Mouse (Mus musculus) ES-Bruce4 (cell line): Measurements from ENCODE around the gene Dppa1. TPM values are rescaled to one million over a fixed set of nuclear protein-coding genes. Genes with fewer than 3 reads are reported as not detected.

Experiments used
- H3K27ac ChIP-seq: 2 replicates; pipeline ENCODE4 v1.5.1; 2012; ENCODE audit warnings: low read length, inconsistent platforms; ENCODE audit not compliant: insufficient read depth
- H3K27me3 ChIP-seq: 2 replicates; pipeline ENCODE4 v1.6.1; 2012; ENCODE audit warnings: mild to moderate bottlenecking, low read length, inconsistent platforms; ENCODE audit not compliant: control insufficient read depth, poor library complexity, insufficient read depth, severe bottlenecking
- H3K36me3 ChIP-seq: 2 replicates; pipeline ENCODE4 v1.6.1; 2012; ENCODE audit warnings: inconsistent platforms, mild to moderate bottlenecking, low read length, moderate library complexity; ENCODE audit not compliant: control insufficient read depth, poor library complexity, insufficient read depth, severe bottlenecking
- H3K4me1 ChIP-seq: one replicate; pipeline ENCODE4 v1.8.1; 2011; ENCODE audit warnings: low read length; ENCODE audit not compliant: control insufficient read depth, insufficient read depth
- H3K4me3 ChIP-seq: 2 replicates; pipeline ENCODE4 v1.5.1; 2011; ENCODE audit warnings: low read depth, mild to moderate bottlenecking, low read length
- H3K9ac ChIP-seq: 2 replicates; pipeline ENCODE4 v1.6.1; 2012; ENCODE audit warnings: low read depth, mild to moderate bottlenecking, inconsistent platforms; ENCODE audit not compliant: poor library complexity, severe bottlenecking
- H3K9me3 ChIP-seq: replicated peaks from 2 replicates; pipeline ENCODE4 v1.6.1; 2012; ENCODE audit warnings: mild to moderate bottlenecking, low read length, inconsistent platforms; ENCODE audit not compliant: control insufficient read depth, poor library complexity, insufficient read depth, severe bottlenecking
- CTCF ChIP-seq: IDR thresholded peaks from one replicate; pipeline ENCODE4 v1.8.1; 2011; ENCODE audit warnings: low read depth, low read length
- EP300 ChIP-seq: IDR thresholded peaks from 2 replicates; pipeline ENCODE4 v1.6.1; 2011; ENCODE audit warnings: low read depth, low read length; ENCODE audit not compliant: insufficient read depth
- POLR2A ChIP-seq: IDR thresholded peaks from one replicate; pipeline ENCODE4 v1.8.1; 2011; ENCODE audit warnings: low read length; ENCODE audit not compliant: insufficient read depth
- polyA plus RNA-seq: library from polyadenylated mRNA; stranded (reverse); fragments of >200 nt; gene quantifications from 2 replicates; pipeline ENCODE4 v1.2.4, GENCODE M21; 2011; ENCODE audit warnings: low read depth; ENCODE audit not compliant: missing spikeins, insufficient read depth, insufficient read length

The Dppa1 gene
- polyA plus RNA-seq, 1 experiment = not detected

DNA sequence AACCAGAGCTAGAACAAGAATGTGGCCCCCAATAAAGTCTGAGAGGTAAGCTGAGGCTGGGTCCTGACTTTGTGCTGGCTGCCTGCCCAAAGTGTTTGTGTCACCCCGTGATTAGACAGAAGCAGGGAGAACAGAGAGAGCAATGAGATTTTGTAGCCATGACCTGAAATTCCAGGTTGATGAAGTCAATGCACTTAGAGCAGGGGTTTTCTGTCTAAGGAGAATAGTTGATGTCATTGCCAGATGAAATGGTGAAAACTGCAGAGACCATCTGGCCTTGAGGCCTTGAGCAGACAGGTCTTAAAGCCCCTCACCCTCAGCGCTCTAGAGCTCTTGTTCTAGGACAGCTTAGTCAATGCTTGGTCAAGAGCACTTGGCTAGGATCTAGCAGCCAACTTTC is 36.6 kb downstream of the Dppa1 start:
- Histone ChIP-seq H3K4me1 (no peaks in the 10 kb centered on the region), H3K36me3 (no peaks in the 10 kb centered on the region), H3K9ac (no peak overlapping the region), H3K9me3 (no peaks in the 10 kb centered on the region), H3K4me3 (no peak overlapping the region), H3K27ac (no peak overlapping the region), H3K27me3 (no peaks in the 10 kb centered on the region)
- TF ChIP-seq POLR2A (no peak), EP300 (no peak), CTCF (no peak)

DNA sequence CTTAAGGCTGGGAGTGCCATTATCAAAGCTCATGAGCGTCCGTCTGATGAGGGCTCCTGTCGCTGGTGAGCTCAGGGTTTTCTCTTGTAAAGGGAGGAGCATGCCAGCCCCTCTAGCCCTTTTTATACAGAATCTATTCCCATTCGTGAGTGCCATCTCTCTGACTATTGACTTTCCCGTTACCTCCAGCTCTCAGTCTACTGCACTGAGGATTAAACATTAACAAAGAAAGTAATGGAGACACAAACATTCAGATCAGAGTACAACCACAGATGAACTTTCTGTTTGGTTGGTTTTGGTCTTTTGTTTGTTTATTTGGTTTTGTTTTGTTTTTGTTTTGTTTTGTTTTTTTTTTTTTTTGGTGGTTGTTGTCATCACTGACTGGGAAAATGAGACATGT is 46.3 kb downstream of the Dppa1 start:
- no peak overlapping the region for H3K4me3 ChIP-seq
- no peaks in the 10 kb centered on the region; the same call in 1 of the 2 replicates for H3K27me3 ChIP-seq
- no peak overlapping the region for H3K9ac ChIP-seq
- no peak overlapping the region for H3K27ac ChIP-seq
- no peaks in the 10 kb centered on the region for H3K9me3 ChIP-seq
- H3K36me3 ChIP-seq = no peaks in the 10 kb centered on the region
- H3K4me1 ChIP-seq = no peaks in the 10 kb centered on the region
- TF ChIP-seq POLR2A (no peak), EP300 (no peak), CTCF (no peak)

DNA sequence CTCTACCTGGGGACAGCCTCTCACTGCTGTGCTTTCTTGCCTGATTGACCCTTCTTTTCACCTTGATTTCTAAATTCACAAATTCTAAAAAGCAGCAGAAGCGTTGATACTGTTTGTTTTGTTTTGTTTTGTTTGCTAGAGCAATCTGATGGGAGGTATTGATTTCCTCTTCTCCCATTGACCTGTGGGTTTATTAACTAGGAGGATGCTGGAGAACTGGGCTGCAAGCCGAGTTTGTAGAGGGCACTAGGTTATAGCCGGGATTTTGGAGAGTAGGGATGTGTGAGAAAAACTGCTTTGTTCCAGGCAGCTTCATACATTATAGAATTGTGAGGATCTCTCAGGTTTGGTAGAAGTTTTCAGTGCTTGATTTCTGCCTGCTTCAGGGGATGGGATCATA is 48.6 kb downstream of the Dppa1 start:
- Histone ChIP-seq H3K9ac (no peak overlapping the region), H3K27ac (no peak overlapping the region)

DNA sequence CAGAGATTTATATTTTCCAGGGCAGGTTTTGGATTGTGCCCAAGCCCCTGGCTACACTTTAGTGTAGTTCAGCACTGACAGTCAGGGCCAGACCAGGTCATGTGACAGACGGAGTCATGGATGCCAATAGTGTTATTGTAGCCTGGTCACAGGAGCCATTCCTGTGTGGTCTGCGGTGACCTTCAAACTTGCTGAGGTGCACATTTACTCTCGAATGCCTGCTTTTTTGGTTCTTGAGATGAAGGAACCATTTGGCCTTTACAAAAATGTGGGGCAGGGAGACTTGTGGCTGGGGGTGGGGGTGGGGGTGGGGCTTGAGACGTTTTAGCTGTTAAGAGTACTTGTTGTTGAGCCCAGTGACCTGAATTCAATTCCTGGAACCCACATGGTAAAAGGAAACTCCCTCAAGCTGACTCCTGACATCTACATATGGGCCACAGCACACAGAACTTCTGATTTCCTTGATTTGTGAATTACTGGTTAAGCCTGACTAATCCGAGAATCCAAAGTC is 50.2 kb downstream of the Dppa1 start:
- H3K36me3 ChIP-seq = no peaks in the 10 kb centered on the region
- H3K27ac ChIP-seq = no peak overlapping the region
- no peaks in the 10 kb centered on the region; the same call in 1 of the 2 replicates for H3K27me3 ChIP-seq
- H3K4me1 ChIP-seq = no peaks in the 10 kb centered on the region
- no peaks in the 10 kb centered on the region for H3K9me3 ChIP-seq
- TF ChIP-seq CTCF = no peak
- no peak for TF ChIP-seq POLR2A
- TF ChIP-seq EP300 = no peak
- no peak overlapping the region for H3K9ac ChIP-seq
- H3K4me3 ChIP-seq = no peak overlapping the region

More for the DNA sequence above, 48.6 kb downstream of the Dppa1 start:
- H3K4me1 ChIP-seq = no peaks in the 10 kb centered on the region
- no peaks in the 10 kb centered on the region for H3K36me3 ChIP-seq
- no peaks in the 10 kb centered on the region for H3K9me3 ChIP-seq
- H3K27me3 ChIP-seq = no peaks in the 10 kb centered on the region; the same call in 1 of the 2 replicates
- no peak for TF ChIP-seq POLR2A
- TF ChIP-seq CTCF = no peak
- no peak for TF ChIP-seq EP300
- H3K4me3 ChIP-seq = no peak overlapping the region

DNA sequence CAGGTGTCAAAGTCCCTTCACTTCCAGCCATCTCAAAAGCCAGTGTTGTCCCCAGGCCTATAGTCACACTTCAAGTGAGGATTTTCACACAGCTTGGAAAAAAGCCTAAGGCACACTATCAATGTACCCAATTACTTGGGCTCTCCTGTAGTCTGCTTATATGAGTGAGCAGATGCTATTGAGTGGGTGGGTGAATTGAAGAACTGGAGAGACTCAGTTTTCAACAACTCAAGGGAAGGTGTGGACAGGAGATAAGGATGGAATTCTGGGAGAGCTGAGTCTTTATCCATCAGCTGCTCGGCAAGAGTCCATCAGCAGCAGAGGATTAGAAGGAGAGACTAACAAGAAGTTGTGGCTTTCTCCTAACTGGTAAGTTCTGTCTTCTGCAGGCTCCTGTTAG is 57.7 kb downstream of the Dppa1 start, which contains the start of gene BC053393:
TSS of gene BC053393 (plus strand) at position 210 of the 400 bp plus-strand sequence.
- Histone ChIP-seq H3K36me3 (no peaks in the 10 kb centered on the region), H3K27me3 (no peaks in the 10 kb centered on the region), H3K4me1 (no peaks in the 10 kb centered on the region), H3K4me3 (no peak within 1 kb of the TSS), H3K9ac (no peak within 1 kb of the TSS), H3K27ac (no peak within 1 kb of the TSS), H3K9me3 (no peaks in the 10 kb centered on the region)
- TF ChIP-seq CTCF = no peak
- TF ChIP-seq POLR2A = no peak

DNA sequence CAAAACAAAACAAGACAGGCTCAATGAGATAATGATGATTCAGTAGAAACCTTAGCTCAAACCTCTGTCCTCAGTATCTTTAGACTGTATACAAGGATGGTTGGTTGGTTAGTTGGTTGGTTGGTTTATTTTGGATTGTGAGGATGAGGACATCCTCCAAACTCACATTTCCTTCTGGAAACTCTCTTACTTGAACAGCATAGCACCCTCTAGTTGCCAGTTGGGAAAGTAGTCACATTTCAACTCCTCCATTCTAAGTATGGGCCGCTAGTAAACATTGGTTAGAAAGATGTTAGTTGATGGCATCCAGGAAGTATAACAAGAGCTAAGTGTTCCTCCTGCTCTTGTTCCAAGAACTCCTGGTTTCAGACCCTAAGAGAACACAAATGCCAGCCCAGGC is 60.0 kb downstream of the Dppa1 start:
- Histone ChIP-seq H3K27me3 (no peaks in the 10 kb centered on the region), H3K9ac (no peak overlapping the region), H3K27ac (no peak overlapping the region), H3K36me3 (no peaks in the 10 kb centered on the region), H3K4me3 (no peak overlapping the region), H3K9me3 (no peaks in the 10 kb centered on the region), H3K4me1 (no peaks in the 10 kb centered on the region)
- TF ChIP-seq POLR2A = no peak
- TF ChIP-seq CTCF = no peak
- TF ChIP-seq EP300 = no peak
